Mouse (Mus musculus): Measurements from ENCODE around the gene Pprc1.

Pprc1 gene

GRCm38 (mm10) chr19:46056388-46056946 lies 11.8 kb downstream of the Pprc1 start:
- peak; percentile 86 for DNase-seq (ENCODE audit: low spot score)

- DNase-seq (ENCODE audit: low spot score), result peak; percentile 53
Measured at GRCm38 (mm10) chr19:46056947-46057607, 12.4 kb downstream of the Pprc1 start.

GRCm38 (mm10) chr19:46058466-46058865 lies 13.8 kb downstream of the Pprc1 start:
- DNase-seq (ENCODE audit: low spot score), result no peak

- no peak for DNase-seq (ENCODE audit: low spot score)
Measured at GRCm38 (mm10) chr19:46060845-46061244, 16.2 kb downstream of the Pprc1 start.

- DNase-seq (ENCODE audit: low spot score), result no peak
Measured at GRCm38 (mm10) chr19:46068054-46068453, 23.4 kb downstream of the Pprc1 start.

- no peak for DNase-seq (ENCODE audit: low spot score)
Measured at GRCm38 (mm10) chr19:46073285-46073684, 28.6 kb downstream of the Pprc1 start.

- no peak for DNase-seq (ENCODE audit: low spot score)
Measured at GRCm38 (mm10) chr19:46074266-46074665, 29.6 kb downstream of the Pprc1 start.

GRCm38 (mm10) chr19:46075616-46076607 lies 31.2 kb downstream of the Pprc1 start, which contains the start of gene Nolc1:
TSS of gene Nolc1 (plus strand) at chr19:46075863.
- peak; percentile 96 for DNase-seq (ENCODE audit: low spot score)

- DNase-seq (ENCODE audit: low spot score), result no peak
Measured at GRCm38 (mm10) chr19:46078535-46078934, 33.8 kb downstream of the Pprc1 start.

- no peak for DNase-seq (ENCODE audit: low spot score)
Measured at GRCm38 (mm10) chr19:46085185-46085584, 40.5 kb downstream of the Pprc1 start.

- peak; percentile 35 for DNase-seq (ENCODE audit: low spot score)
Measured at GRCm38 (mm10) chr19:46086337-46086736, 41.7 kb downstream of the Pprc1 start.

- DNase-seq (ENCODE audit: low spot score), result no peak
Measured at GRCm38 (mm10) chr19:46087871-46088270, 43.2 kb downstream of the Pprc1 start.

- no peak for DNase-seq (ENCODE audit: low spot score)
Measured at GRCm38 (mm10) chr19:46091641-46092040, 47.0 kb downstream of the Pprc1 start.

- no peak for DNase-seq (ENCODE audit: low spot score)
Measured at GRCm38 (mm10) chr19:46094144-46094543, 49.5 kb downstream of the Pprc1 start.

GRCm38 (mm10) chr19:46095291-46095690 lies 50.6 kb downstream of the Pprc1 start:
- no peak for DNase-seq (ENCODE audit: low spot score)

GRCm38 (mm10) chr19:46096396-46096795 lies 51.7 kb downstream of the Pprc1 start:
- DNase-seq (ENCODE audit: low spot score), result no peak

GRCm38 (mm10) chr19:46099561-46099960 lies 54.9 kb downstream of the Pprc1 start:
- no peak for DNase-seq (ENCODE audit: low spot score)

GRCm38 (mm10) chr19:46103437-46104186 lies 58.9 kb downstream of the Pprc1 start:
- DNase-seq (ENCODE audit: low spot score), result no peak

- DNase-seq (ENCODE audit: low spot score), result no peak
Measured at GRCm38 (mm10) chr19:46104187-46104557, 59.5 kb downstream of the Pprc1 start.

GRCm38 (mm10) chr19:46110214-46110613 lies 65.5 kb downstream of the Pprc1 start:
- DNase-seq (ENCODE audit: low spot score), result no peak

GRCm38 (mm10) chr19:46110781-46111180 lies 66.1 kb downstream of the Pprc1 start:
- DNase-seq (ENCODE audit: low spot score), result no peak

GRCm38 (mm10) chr19:46114617-46115016 lies 69.9 kb downstream of the Pprc1 start:
- DNase-seq (ENCODE audit: low spot score), result no peak
